Mouse (Mus musculus): ENCODE data around the gene Ntn5. TPM values are rescaled to one million over a fixed set of nuclear protein-coding genes. Genes with fewer than 3 reads are reported as not detected.

Ntn5 gene
- polyA plus RNA-seq, 2 experiments, result 0.59 to 1.3 TPM

DNA sequence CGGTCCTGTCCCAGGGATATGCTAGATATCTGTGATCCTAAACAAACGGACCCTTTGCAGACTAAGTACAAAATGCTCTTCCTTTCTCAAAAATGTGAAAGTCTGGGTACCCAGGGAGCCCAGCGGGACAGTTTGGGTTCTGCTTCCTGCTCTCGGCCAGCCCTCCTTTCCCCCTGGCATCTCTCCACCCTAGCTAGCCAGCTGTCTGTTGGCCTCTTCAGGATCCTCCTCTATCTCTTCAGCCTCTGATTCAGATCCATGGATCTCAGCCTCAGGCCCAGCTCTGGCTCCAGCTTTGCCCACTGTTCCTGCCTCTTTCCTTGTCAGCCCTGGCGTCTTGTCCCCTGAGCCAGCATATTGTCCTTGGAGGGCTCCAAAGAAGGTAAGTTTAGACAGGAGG lies 41.7 kb upstream of the Ntn5 start:
- Histone ChIP-seq H3K9me3 (ENCODE audit: control insufficient read depth, low read length) (no peaks in the 10 kb centered on the region), H3K4me2 (replicated peaks; ENCODE audit: low read depth, low read length, severe bottlenecking) (peak overlapping the region; percentile 77), H3K36me3 (ENCODE audit: control insufficient read depth, insufficient read depth, low read length) (no peaks in the 10 kb centered on the region), H3K27ac (replicated peaks; ENCODE audit: low read depth, low read length) (0 out of 2 replicates have a peak overlapping the region, but pooled peaks have one; percentile 26), H3K4me1 (ENCODE audit: control insufficient read depth, insufficient read depth, low read length) (peaks cover 35% of the 10 kb centered on the region), H3K4me3 (replicated peaks; ENCODE audit: low read length) (peak overlapping the region; percentile 43), H3K27me3 (ENCODE audit: control insufficient read depth, insufficient read depth, low read length) (no peaks in the 10 kb centered on the region), H3K9ac (ENCODE audit: low read depth, low read length, severe bottlenecking) (peak overlapping the region; percentile 40)
- TF ChIP-seq POLR2A (IDR thresholded peaks at IDR 0.05; ENCODE audit: borderline replicate concordance, extremely low read depth, insufficient read depth, insufficient read length), result no peak
- DNase-seq (ENCODE audit: low spot score) (no peak), ATAC-seq (ENCODE audit: low FRiP score, low read depth) (no peak)
- 77% methylated on average over 5 of the region's 5 CpGs for WGBS

DNA sequence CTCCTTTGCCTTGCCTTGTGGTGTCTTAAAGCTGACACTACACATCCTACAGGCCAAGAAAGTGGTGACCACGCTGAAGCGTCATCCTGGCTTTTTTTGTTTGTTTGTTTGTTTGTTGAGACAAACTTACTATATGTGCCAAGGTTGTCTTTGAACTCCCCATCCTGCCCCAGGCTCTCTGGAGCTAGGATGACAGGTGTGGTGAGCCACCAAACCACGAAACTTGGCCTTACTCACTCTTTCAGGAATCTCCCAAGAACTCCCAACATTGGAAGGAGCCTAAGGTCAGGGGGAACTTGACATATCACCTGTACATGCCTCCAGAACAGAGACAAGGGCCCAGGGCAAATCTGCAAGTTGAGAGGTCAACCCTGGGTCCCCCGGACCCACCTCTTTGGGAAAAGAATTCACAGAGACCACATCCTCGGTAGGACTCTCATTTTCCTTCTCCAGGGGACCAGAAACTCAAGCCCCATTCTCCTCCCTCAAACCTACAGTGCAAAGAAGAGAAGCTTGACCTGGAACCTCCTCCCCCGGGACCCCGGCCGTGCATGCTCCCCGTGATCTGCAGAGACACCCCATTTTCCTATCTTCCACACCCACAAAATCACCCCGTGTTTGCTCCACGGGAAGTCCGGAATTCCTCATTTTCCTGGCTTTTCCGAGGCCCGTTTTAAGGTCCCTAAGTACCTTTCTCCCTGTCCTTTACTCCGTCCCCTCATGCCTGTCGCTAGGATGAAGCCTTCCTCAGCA lies 41.1 kb upstream of the Ntn5 start:
- H3K9ac ChIP-seq (ENCODE audit: low read depth, low read length, severe bottlenecking), result peak overlapping the region; percentile 60
- WGBS, result 34% methylated on average over 16 of the region's 16 CpGs
- peak overlapping the region; percentile 77 for H3K4me2 ChIP-seq (replicated peaks; ENCODE audit: low read depth, low read length, severe bottlenecking)

DNA sequence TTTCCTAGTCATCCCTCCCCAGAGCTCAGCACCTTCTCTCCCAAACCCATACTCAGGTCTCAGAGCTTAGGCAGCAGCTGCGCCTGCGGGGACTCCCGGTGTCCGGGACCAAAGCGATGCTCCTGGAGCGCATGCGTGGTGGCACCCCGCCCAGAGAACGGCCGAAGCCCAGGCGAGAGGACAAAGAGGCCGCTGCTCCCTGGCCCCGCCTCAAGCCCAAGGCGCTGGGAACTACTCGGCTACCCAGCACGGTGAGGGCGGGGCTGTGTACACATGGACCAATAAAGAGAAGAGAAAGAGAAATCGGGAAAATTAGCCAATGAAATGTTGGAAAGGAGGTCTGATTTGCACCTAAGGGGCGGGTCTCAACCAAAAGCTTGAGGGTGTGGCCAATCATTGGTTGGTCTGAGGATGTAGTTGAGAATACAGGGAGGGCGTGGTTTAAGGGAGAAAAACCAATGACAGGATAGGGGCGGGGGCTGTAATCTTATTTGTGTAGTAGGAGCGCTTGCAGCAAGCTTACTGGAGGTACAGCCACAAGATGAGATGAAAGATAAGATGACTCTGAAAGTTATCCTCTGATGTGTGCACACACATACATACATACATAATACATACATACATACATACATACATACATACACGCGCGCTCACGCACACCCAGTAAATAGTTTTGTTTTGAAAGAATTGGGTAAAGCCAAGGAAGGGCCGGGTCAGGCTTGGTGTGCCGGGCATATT lies 40.2 kb upstream of the Ntn5 start:
- H3K27ac ChIP-seq (replicated peaks; ENCODE audit: low read depth, low read length), result peak overlapping the region; percentile 82
- H3K9ac ChIP-seq (ENCODE audit: low read depth, low read length, severe bottlenecking), result peak overlapping the region; percentile 60
- no peaks in the 10 kb centered on the region for H3K36me3 ChIP-seq (ENCODE audit: control insufficient read depth, insufficient read depth, low read length)
- DNase-seq (ENCODE audit: low spot score), result peak; percentile 100
- no peaks in the 10 kb centered on the region for H3K27me3 ChIP-seq (ENCODE audit: control insufficient read depth, insufficient read depth, low read length)
- H3K4me2 ChIP-seq (replicated peaks; ENCODE audit: low read depth, low read length, severe bottlenecking), result peak overlapping the region; percentile 77
- ATAC-seq (ENCODE audit: low FRiP score, low read depth), result peak; percentile 91
- peak overlapping the region; percentile 43 for H3K4me3 ChIP-seq (replicated peaks; ENCODE audit: low read length)
- 1% methylated on average over 28 of the region's 28 CpGs for WGBS
- peaks cover 28% of the 10 kb centered on the region for H3K4me1 ChIP-seq (ENCODE audit: control insufficient read depth, insufficient read depth, low read length)
- TF ChIP-seq POLR2A (IDR thresholded peaks at IDR 0.05; ENCODE audit: borderline replicate concordance, extremely low read depth, insufficient read depth, insufficient read length), result peak; percentile 94; the same call in 1 of the 2 replicates
- H3K9me3 ChIP-seq (ENCODE audit: control insufficient read depth, low read length), result no peaks in the 10 kb centered on the region

More for the DNA sequence above, 41.1 kb upstream of the Ntn5 start:
- Histone ChIP-seq H3K4me1 (ENCODE audit: control insufficient read depth, insufficient read depth, low read length) (peaks cover 35% of the 10 kb centered on the region), H3K36me3 (ENCODE audit: control insufficient read depth, insufficient read depth, low read length) (no peaks in the 10 kb centered on the region), H3K27me3 (ENCODE audit: control insufficient read depth, insufficient read depth, low read length) (no peaks in the 10 kb centered on the region), H3K27ac (replicated peaks; ENCODE audit: low read depth, low read length) (peak overlapping the region; percentile 82), H3K9me3 (ENCODE audit: control insufficient read depth, low read length) (no peaks in the 10 kb centered on the region), H3K4me3 (replicated peaks; ENCODE audit: low read length) (peak overlapping the region; percentile 43)
- TF ChIP-seq POLR2A (IDR thresholded peaks at IDR 0.05; ENCODE audit: borderline replicate concordance, extremely low read depth, insufficient read depth, insufficient read length), result no peak
- ATAC-seq (ENCODE audit: low FRiP score, low read depth) (no peak), DNase-seq (ENCODE audit: low spot score) (no peak)

DNA sequence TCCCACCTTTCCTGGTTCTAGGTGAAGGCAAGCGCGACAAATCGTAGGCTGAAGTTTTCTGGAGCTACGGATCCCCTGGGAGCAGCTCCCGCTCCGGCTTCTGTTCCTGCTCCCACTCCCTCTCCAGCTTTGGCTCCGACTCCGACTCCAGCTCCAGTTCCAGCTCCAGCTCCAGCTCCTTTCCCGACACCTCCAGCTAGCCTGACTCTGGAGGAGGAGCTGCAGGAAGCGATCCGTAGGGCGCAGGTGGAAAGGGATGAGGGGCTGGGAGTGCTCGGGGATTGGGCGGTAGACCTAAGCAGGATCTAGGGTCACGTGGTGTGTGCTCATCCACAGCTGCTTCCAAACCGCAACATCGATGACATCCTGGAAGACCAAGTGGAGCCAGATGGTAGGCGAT lies 39.6 kb upstream of the Ntn5 start:
- peak overlapping the region; percentile 35 for H3K27ac ChIP-seq (replicated peaks; ENCODE audit: low read depth, low read length)
- 3% methylated on average over 18 of the region's 18 CpGs for WGBS
- no peak for TF ChIP-seq POLR2A (IDR thresholded peaks at IDR 0.05; ENCODE audit: borderline replicate concordance, extremely low read depth, insufficient read depth, insufficient read length)
- H3K9ac ChIP-seq (ENCODE audit: low read depth, low read length, severe bottlenecking), result peak overlapping the region; percentile 26; the same call in 1 of the 2 replicates
- peak; percentile 63 for DNase-seq (ENCODE audit: low spot score)
- no peaks in the 10 kb centered on the region for H3K27me3 ChIP-seq (ENCODE audit: control insufficient read depth, insufficient read depth, low read length)
- no peaks in the 10 kb centered on the region for H3K9me3 ChIP-seq (ENCODE audit: control insufficient read depth, low read length)
- H3K4me2 ChIP-seq (replicated peaks; ENCODE audit: low read depth, low read length, severe bottlenecking), result peak overlapping the region; percentile 77
- peak; percentile 10 for ATAC-seq (ENCODE audit: low FRiP score, low read depth)
- no peaks in the 10 kb centered on the region for H3K36me3 ChIP-seq (ENCODE audit: control insufficient read depth, insufficient read depth, low read length)
- peaks cover 28% of the 10 kb centered on the region for H3K4me1 ChIP-seq (ENCODE audit: control insufficient read depth, insufficient read depth, low read length)
- peak overlapping the region; percentile 43 for H3K4me3 ChIP-seq (replicated peaks; ENCODE audit: low read length)

DNA sequence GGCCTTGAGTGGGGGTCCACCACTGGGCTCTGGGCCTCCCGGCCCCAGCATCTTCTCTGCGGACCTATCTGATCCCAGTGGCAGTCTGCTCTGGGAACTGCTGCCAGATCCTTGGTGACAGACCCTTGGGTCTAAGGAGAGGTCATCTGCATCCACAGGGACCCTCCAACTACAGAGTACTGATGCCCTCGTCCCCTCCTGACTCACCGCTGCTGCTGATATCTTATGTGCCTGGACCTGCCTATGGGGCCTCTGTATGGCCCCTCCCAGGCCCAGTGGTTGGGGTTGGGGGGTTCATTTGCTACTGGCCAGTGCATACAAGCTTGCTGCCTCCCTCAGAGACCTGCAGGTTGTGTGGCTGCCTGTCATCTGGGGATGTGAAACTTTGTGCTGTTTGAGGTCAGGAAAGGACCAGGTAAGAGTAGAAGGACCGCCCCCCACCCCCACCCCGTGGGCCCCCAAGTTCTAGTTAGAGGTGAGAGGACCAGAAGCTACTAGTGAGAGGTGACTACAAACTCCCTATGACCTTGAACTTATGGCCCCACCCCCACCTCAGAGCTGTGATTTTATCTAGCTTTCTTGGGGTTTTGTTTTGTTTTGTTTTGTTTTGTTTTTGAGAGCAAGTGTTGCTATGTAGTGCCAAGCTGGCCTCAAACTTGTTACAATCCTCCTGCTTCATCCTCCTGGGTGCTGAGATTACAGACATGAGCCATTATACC lies 38.8 kb upstream of the Ntn5 start:
- Histone ChIP-seq H3K36me3 (ENCODE audit: control insufficient read depth, insufficient read depth, low read length) (no peaks in the 10 kb centered on the region), H3K4me3 (replicated peaks; ENCODE audit: low read length) (0 out of 2 replicates have a peak overlapping the region, but pooled peaks have one; percentile 43), H3K27ac (replicated peaks; ENCODE audit: low read depth, low read length) (no peak overlapping the region), H3K4me1 (ENCODE audit: control insufficient read depth, insufficient read depth, low read length) (peaks cover 28% of the 10 kb centered on the region), H3K27me3 (ENCODE audit: control insufficient read depth, insufficient read depth, low read length) (no peaks in the 10 kb centered on the region), H3K9me3 (ENCODE audit: control insufficient read depth, low read length) (no peaks in the 10 kb centered on the region), H3K4me2 (replicated peaks; ENCODE audit: low read depth, low read length, severe bottlenecking) (peak overlapping the region; percentile 77; the same call in 1 of the 2 replicates), H3K9ac (ENCODE audit: low read depth, low read length, severe bottlenecking) (no peak overlapping the region)
- DNase-seq (ENCODE audit: low spot score), result no peak
- 68% methylated on average over 6 of the region's 6 CpGs for WGBS
- no peak for TF ChIP-seq POLR2A (IDR thresholded peaks at IDR 0.05; ENCODE audit: borderline replicate concordance, extremely low read depth, insufficient read depth, insufficient read length)
- no peak for ATAC-seq (ENCODE audit: low FRiP score, low read depth)

All from limb, embryonic 14.5 days (tissue).